Mouse (Mus musculus): ENCODE results near the gene Actr3b.
"Not testable (repeated sequence)": the region's sequence is repeated elsewhere in the genome, so short reads cannot be mapped to it uniquely, and the experiment has no call there.

The Actr3b gene

DNA sequence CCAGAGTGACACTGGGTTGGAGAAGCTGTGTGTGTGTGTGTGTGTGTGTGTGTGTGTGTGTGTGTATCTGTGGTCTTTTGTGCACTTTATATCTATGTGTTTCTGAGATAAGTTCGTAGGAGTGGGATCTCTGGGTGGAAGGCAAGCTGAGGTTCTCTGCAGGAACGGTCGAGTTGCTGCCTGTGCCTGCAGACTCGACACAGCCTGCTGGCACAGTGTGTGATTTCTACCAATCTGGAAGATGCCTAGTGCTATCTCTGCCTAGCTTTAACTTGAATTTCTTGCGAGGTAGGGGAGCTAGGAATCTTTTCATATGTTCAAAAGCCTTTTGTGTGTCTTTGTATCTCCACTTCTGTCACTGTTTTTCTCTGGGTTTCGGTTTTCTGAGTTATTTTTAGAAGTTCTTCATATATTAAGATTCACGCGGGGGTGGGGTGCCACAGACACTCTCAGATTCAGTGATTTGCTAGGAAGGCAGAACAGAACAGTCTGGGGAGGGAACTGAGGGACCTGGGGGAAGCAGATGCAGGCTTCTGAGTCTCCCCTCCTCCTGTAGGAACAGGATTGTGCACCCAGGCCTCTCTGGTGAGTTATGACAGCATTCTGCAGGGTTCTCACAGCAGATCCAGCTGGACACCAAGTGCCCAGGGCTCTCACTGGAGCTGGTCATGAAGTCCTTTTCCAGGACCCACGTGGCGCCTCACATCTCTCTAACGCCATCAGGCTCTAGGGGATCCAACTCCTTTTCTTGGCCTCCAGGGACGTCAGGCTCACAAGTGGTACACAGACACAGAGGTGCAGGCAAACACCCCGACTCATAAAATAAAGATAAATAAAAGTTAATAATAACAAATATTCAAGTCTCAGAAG, 14.4 kb downstream of the Actr3b start:
- DNase-seq (ENCODE audit: extremely low read depth, low read depth, low spot score): no peak

GRCm38 (mm10) chr5:25791570-25791969, 31.8 kb downstream of the Actr3b start:
- no peak for DNase-seq (ENCODE audit: extremely low read depth, low read depth, low spot score)

GRCm38 (mm10) chr5:25797776-25798175, 38.0 kb downstream of the Actr3b start:
- no peak for DNase-seq (ENCODE audit: extremely low read depth, low read depth, low spot score)

- no peak for DNase-seq (ENCODE audit: extremely low read depth, low read depth, low spot score)
Measured at GRCm38 (mm10) chr5:25800929-25801328, 41.1 kb downstream of the Actr3b start.

- DNase-seq (ENCODE audit: extremely low read depth, low read depth, low spot score): no peak
Measured at GRCm38 (mm10) chr5:25801744-25802143, 41.9 kb downstream of the Actr3b start.

DNA sequence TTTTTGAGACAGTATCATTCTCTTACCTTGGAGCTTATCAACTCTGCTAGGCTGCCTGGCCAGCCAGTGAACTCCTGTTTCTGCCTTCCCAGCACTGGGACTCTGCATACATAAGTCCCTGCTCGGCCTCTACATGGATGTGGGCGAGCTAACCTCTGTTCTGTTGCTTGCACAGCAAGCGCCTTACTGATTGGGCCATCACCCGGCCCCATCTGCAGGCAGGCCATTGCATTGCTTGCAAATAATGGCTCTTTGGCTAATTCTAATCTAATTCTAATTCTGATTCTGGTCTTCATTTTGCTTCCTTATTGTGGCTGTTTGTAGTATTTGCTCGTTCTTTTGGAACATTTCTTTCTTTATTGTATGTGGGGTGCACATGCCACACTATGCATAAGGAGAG, 44.8 kb downstream of the Actr3b start:
- no peak for DNase-seq (ENCODE audit: extremely low read depth, low read depth, low spot score)

DNA sequence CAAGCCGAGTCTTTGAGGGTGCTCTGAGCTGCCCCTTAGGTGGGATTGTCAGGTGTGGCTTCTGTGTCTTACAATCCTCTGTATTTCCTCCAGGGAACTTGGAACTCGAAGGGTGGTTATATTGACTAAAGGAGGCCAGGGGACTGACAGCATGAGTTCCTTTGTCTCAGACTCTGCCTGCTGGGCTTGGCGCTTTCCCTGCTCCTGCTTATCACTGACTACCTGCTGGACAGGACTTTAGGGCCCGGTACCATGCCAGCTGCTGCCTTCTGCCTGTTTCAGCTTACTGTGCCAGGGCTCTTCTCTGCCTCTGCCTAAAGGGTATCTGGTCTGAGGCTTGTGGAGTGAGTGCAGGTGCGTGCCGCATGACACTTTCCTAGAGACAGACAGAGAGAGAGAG, 53.1 kb downstream of the Actr3b start:
- DNase-seq (ENCODE audit: extremely low read depth, low read depth, low spot score): no peak

GRCm38 (mm10) chr5:25829308-25830094, 69.7 kb downstream of the Actr3b start:
- no peak for DNase-seq (ENCODE audit: extremely low read depth, low read depth, low spot score)

- no peak for DNase-seq (ENCODE audit: extremely low read depth, low read depth, low spot score)
Measured at GRCm38 (mm10) chr5:25830802-25831201, 71.0 kb downstream of the Actr3b start.

GRCm38 (mm10) chr5:25831624-25832023, 71.8 kb downstream of the Actr3b start:
- DNase-seq (ENCODE audit: extremely low read depth, low read depth, low spot score): no peak

GRCm38 (mm10) chr5:25839400-25839799, 79.6 kb downstream of the Actr3b start:
- DNase-seq (ENCODE audit: extremely low read depth, low read depth, low spot score): no peak

GRCm38 (mm10) chr5:25846558-25846957, 86.8 kb downstream of the Actr3b start:
- DNase-seq (ENCODE audit: extremely low read depth, low read depth, low spot score): no peak

- no peak for DNase-seq (ENCODE audit: extremely low read depth, low read depth, low spot score)
Measured at GRCm38 (mm10) chr5:25847154-25847553, 87.4 kb downstream of the Actr3b start.

DNA sequence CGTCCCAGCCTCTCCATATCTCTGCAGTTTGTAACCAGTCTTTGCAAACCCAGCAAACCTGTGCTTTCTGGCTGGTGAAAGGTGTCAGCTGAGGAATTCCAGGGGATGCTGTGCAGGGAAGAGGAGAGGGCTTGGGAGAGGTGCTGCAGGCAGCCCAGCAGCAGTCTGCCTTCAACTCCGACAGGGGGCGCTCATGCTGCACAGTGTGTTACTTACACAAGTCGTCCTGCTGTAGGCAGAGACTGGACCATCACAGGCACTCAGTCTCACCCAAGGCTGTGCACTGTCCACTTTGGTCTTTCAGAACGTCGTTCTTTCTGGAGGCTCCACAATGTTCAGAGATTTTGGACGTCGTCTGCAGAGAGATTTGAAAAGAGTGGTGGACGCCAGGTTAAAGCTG, 88.3 kb downstream of the Actr3b start:
- DNase-seq (ENCODE audit: extremely low read depth, low read depth, low spot score): no peak

DNA sequence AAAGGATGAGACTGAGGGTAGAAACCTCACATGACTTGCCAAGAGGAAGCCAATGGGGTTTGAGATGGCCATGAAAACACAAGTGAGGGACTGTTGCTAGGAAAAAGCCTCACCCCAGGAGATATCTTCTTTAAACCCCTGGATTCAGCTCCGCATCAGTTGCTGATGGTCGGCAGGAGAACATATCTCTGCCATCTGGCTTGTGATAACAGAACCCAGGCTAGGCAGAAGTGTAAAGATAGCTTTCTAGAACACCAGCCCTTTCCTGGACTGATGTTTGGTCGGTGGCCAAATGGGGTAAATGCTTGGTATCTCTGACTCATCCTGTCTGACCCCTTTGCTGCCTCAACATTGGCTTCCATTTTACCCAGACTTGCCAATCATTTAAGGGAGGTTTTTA, 106.4 kb downstream of the Actr3b start:
- no peak for DNase-seq (ENCODE audit: extremely low read depth, low read depth, low spot score)

DNA sequence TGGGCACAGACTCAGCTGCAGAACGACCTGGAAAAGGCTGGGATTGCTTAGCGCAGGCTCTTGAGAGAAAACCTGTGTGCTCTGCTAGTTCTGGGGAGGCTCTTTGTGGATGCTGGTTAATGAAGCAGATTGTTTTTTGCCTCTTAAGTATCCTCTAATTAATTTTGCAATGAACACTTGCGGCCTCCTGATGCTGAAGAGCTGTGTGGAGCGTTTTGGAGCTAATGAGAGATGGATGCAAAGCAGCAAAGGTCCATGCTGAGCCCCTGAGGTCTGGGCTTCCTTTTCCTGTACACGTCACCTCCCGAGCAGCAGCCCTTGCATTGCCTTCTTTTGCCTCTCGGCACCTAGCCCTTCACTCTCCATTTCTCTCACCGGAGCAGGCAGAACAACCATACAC, 110.1 kb downstream of the Actr3b start:
- DNase-seq (ENCODE audit: extremely low read depth, low read depth, low spot score): no peak

DNA sequence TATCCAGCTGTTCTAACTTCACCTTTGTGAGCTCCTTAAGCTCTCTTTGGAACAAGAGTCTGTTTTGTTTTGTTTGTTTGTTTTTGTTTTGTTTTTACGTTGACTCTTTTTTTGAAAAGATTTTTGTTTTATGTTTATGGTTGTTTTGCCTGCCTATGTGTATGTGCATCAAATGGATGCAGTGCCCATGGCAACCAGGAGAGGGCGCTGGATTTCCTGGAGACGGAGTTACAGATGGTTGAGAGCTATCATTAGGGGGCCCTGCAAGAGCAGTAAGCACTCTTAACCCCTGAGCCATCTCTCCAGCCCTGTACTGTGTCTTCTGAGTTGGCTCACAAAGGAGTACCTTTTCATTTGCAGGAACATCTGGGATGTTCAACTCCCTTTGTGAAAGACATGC, 110.8 kb downstream of the Actr3b start:
- no peak for DNase-seq (ENCODE audit: extremely low read depth, low read depth, low spot score)

GRCm38 (mm10) chr5:25871342-25872023, 111.7 kb downstream of the Actr3b start:
- no peak for DNase-seq (ENCODE audit: extremely low read depth, low read depth, low spot score)

DNA sequence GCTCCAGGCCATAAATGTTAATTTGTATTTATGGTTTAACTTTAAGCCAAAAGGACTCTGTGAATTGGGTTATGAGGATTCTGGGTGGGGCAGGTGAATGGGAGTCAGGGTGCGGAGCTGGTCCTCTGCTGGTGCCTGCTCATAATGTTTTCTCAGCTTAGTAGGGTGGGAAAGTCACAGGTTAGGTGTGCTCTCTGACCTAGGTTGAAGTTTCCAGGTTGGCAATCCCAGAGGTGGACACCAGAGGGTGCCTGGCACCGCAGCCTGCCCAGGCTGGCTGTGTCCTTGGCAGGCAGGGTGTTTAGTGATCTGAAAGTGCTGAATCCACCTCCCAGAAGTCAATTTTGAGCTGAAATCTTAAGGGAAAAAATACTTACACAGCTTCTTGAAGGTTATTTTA, 113.2 kb downstream of the Actr3b start:
- DNase-seq (ENCODE audit: extremely low read depth, low read depth, low spot score): no peak

DNA sequence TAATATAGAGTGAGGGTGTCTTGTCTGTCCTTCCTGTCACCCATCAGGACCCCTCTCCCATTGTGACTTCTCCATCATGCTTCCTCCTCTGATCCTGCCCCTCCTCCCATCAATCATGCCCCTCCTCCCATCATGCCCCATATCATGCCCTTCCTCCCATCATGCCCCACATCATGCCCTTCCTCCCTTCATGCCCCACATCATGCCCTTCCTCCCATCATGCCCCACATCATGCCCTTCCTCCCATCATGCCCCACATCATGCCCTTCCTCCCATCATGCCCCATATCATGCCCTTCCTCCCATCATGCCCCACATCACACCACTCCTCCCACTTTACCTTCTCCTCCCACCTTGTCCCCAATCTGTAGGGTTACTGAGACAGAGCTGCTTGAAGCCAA, 116.1 kb downstream of the Actr3b start:
- not testable (repeated sequence) for DNase-seq (ENCODE audit: extremely low read depth, low read depth, low spot score)

DNA sequence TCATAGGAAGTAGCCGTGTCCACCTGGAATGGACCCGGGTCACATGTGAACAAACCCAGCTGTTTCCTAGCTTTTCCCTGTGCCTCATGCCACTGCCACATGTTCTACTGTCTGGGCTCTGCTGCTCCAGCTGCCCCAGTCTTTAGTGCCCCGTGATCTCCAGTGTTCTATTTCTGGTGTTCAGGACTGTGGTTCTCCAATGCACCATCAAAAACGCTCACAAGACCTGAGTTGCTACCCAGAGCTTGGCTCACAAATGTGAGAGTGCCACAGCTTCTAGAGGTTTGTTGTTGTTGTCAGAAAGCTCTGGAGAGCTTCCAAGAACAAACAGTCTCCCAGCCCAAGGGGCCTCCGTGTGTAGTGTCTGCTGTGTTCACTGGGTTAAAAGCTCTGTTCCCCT, 117.5 kb downstream of the Actr3b start:
- no peak for DNase-seq (ENCODE audit: extremely low read depth, low read depth, low spot score)

- DNase-seq (ENCODE audit: extremely low read depth, low read depth, low spot score): no peak
Measured at GRCm38 (mm10) chr5:25877996-25878395, 118.2 kb downstream of the Actr3b start.

Data from fat pad, adult 2 months (tissue).